Mouse (Mus musculus): ENCODE data around the gene Ccdc60.
"Not testable (repeated sequence)": the region's sequence is repeated elsewhere in the genome, so short reads cannot be mapped to it uniquely, and the experiment has no call there.

Ccdc60 gene

DNA sequence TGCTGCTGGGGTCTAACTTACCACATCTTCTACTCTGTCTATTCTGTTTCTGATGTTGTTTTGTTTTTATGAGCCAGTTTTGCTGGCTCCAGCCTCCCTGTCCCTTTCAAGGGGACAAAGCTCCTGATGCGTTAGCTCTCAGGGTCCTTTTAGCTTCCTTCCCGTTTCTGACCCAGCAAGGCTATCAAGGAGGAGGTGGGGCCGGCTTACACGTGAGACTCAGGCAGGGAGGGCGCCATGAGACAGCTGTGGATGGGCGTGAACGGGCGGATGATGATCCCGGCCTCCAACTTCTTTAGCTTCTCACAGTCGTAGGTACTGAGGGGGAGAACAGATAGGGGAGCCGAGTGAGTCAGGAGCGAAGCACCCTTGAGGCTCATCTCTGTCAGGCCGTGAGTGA is 108.2 kb downstream of the Ccdc60 start:
- no peak for DNase-seq

DNA sequence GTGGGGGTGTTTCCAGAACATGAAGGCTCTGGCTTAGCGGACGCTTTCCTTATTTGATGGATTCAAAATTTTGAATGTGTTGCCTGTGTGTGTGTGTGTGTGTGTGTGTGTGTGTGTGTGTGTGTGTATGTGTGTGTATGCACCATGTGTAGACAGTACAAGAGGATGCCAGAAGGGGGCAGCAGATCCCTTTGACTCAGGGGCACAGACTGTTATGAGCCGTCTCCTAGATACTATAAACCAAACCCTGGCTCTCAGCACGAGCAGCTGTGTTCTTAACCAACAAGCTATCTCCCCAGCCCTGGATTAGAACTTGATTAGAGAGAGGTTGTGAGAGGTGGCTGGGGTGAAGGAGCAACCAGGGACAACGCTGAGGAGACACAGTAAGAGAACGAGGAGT is 117.1 kb downstream of the Ccdc60 start:
- DNase-seq: no peak

DNA sequence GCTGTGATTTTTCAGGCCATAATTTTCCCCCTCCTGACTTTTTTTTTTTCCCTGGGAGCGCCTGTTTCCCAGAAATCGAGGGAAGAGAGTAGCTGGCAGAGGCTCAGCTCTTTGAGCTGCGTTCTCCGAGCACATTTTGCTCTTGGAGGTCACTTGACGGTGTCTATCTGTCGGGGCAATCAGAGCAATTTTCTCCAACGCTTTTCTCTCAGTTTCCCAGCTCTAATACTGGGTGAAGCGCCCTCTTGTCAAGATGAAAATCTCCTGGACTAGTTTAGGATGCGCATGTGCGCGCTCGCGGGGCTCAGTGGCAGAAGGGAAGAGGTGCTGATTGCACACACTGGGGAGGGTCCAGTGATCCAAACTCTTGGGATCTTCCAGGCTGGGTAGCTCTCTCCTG is 121.8 kb downstream of the Ccdc60 start:
- DNase-seq: no peak

DNA sequence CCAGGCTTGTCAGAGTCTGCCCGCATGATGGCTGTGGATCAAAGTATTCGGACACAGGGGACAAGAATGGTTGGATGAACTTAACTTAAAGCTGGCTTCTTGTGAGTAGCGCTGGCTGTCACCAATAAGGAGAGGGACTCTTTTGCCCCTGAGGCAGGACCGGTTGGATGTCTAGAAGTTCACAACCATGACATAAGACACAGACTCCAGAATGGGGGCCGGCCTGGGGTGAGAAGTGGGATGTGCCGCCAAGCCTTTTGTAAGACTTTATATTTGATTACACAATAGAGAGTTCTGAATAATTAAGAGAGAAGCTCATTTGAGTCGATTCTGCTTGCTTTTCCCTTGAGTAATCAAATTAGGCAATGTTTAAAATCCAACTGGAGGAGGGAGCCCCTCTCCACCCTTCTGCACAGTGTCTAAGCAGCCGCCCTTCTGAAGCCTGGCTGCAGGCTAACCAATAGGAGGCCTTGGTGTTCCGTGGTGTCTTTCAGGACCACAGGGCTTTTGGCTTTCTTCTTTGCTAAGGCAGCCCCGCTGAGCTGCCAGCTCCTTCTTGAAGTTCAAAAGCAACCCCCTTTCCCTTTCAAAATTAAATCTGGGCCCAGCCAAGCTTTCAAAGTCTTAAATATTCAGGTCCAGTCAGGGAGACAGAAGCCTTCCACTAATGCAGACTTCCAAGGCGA is 123.4 kb downstream of the Ccdc60 start:
- DNase-seq: no peak

DNA sequence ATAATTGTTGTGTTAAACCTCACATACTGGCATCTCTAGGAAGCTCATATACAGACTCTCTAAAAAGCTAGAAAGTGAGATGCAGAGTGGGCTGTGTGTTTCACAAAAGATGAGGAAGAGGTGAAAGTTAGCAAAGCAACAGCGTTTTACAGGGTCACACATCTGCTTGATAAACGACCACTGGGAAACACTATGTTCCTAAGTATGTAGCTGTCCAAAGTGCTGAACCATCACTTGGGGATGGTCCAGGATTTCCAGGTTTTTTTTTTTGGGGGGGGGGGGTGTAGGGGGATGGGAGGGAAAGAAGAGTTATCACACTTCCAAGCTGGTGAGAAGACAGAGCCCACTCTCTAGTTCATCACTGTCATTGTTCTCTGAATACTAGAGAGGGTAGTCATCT is 134.0 kb downstream of the Ccdc60 start:
- DNase-seq: no peak

DNA sequence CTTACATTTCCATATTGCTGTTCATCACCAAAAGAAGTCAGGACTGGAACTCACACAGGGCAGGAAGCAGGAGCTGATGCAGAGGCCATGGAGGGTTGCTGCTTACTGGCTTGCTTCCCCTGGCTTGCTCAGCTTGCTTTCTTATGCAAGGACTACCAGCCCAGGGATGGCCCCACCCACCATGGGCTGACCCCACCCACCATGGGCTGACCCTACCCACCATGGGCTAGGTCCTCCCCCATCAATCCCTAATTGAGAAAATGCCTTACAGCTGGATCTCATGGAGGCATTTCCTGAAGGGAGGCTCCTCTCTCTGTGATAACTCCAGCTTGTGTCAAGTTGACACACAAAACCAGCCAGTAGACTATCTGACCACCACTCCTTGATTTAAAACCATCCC is 142.3 kb downstream of the Ccdc60 start:
- not testable (repeated sequence) for DNase-seq

DNA sequence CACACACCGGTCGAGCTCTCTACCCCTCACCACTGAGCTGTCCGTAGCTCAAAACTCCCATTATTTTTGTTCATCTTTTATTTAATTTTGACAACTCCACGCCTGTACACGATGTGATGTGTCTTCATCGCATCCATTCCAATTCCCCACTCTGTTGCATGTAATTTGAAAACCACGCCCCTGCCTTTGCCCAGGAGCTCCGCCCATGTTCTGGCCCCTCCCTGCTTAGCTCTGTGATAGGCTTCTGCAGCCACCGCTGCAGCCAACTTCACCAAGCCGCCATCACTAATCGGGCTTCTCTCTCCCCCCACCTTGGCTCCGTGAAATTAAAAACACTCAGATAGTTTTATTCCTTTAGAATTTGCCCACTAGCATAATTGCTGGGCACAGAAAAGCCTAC is 144.1 kb downstream of the Ccdc60 start:
- DNase-seq: no peak

DNA sequence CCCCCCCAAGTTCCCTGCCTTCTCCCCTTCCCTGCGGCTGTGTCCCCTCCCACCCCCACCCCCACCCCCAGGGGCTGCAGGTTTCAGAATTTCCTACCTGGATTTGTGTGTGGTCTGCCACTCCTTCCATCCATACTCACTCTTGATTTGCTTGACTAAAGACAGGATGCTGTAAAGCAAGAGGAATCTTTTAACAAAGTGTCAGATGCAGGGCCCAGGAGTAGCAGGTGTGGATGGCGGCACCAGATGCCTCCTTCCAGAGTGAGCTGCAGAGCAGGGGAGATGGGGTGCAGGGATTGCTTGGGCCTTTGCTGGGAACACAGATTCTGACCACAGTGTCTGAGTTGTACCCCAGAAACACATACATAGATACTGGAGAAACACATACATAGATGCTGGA is 148.1 kb downstream of the Ccdc60 start:
- DNase-seq: no peak

DNA sequence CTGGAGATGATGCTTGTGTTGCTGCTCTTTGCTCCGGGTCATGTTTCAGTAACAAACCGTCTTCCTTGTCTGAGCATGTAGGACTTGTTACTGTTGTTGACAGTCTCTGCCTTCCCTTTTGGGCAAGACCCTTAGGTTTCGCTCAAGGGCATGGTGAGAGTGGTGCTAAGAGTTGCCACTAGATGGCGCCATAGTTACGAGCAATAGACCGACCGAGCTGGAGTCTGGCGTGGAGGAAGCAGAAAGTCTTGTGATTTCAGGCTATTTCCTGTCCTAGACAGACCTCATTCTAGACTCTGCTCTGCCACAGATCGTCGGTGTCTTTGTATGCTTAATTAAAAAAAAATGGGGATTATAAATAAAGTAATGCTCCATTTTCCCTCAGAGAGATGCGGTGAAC is 165.4 kb downstream of the Ccdc60 start:
- DNase-seq: peak; percentile 74

DNA sequence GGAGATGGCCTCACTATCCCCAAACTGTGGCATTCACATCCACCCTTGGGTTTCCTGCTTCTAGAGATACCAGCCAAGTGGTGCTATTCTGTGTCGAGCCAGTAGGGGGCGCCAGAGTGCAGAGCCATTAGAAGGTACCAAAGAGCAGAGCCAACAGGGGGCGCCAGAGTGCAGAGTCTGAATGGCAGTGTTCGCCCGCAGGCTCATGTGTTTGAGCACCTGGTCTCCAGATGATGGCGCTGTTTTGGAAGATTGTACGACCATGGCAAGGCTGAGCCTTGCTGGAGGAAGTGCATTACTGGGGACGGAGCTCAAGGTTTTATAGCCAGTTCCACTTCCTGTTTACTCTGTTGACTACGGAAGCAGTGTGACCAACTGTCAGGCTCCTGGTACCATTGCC is 172.2 kb downstream of the Ccdc60 start:
- peak; percentile 28 for DNase-seq

DNA sequence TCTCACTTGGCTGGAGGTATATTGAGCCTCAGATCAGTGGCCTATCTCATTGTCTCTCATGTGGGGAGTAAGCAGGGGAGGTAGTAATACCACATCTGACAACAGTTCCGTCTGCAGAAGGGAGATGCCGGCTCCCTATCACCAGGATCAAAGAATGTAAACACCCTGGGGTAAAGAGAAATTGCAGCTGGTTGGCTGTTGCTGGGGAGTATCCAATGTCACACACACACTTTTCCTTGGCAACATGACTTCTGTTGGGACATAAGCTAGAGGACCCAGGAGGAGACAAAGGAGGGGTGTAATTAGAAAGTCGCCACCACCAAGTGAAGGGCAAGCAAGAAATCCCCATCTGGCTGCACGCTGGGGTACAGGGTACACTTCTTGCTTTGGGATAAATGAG is 172.7 kb downstream of the Ccdc60 start:
- no peak for DNase-seq

DNA sequence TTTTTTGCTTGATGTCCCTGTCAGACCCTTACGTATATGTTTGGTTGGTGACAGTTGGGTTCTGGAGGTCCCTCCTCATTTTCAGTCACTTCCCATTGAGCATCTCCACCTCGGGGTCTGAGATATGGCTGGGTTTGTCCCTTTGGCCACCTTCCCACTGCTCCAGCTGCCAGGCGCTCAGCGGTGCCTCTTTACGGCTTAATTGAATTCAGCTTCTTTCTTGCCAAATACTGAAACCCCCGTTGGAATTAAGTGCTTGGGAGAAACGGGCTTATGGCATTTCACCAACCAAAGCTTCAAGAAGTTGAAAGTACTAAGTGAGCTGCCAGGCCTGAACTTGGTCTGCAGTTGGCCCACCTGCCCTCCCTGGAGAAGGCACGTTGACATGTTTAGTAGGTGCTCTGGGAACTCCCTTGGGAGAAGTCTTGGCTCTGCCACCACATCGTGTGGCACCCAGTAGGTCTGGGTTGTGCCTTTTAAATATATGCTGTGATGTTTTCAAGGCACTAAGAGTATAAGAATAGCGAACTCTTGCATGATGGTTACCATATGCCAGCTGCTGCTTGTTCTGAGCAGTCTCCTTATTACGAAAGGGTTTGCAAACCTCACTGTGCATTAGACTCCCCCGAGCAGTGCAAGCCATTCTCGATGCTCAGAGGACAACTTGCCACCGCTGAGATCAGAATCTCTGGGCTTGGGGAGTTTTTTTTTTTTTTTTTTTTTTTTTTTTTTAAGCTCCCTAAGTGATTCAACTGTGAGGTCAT is 173.5 kb downstream of the Ccdc60 start:
- no peak for DNase-seq

DNA sequence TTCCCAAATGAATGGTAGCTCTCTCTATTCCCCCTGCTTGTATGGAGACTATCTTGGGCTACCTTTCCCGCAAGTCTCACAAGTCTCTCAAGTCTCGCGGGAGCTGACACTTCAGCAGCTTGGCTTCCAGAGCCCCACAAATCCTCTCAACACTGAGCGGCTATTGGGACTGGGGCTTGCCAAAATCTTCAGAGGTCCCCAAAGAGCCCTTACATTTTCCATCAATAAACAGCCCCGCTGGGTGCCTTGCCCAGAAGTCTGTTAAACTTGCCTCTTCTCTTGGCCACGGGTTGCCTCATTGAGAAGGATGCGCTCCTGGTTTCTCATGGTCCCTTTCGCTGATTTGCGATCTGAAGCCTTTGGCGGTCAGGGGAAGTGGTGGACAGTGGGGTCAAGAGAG is 180.1 kb downstream of the Ccdc60 start:
- DNase-seq: no peak

DNA sequence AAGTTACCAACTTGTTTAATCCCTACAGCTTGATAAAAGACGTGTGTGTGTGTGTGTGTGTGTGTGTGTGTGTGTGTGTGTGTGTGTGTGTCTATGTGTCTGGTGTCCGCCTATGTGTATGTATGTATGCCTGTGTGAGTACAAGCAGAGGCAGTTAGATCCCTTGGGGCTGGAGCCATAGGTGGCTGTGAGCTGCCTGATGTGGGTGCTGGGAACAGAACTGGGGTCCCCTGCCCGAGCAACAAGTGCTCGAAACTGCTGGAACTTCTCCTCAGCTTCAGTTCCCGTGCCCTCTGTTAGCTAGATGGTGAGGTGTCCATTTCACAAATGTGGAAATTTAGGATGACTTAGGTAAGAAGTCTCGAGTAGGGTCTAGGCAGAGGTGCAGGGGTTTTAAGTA is 204.6 kb downstream of the Ccdc60 start:
- no peak for DNase-seq

DNA sequence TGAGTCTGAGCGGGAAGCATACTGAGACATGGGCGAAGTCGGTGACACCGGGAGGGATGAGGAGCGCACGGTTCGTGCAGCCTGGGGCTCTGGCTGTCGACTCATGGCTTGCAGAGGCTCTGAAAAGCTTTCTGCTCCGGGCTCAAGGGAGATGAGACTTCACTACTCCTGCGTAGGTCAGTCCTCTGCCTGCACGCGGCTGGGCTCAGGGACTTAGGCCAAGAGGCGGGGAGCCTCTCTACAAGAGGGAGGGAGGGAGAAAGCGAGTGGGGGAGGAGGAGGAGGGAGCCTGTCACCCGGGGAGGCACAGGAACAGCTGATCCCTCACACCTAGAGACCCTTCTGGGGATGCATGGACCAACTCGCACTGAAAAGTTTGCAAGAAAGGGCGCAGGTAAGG is 205.7 kb downstream of the Ccdc60 start, which contains the start of gene Tmem233:
Tmem233 (minus strand) TSS at position 164 of the 400 bp plus-strand sequence.
- DNase-seq: no peak

DNA sequence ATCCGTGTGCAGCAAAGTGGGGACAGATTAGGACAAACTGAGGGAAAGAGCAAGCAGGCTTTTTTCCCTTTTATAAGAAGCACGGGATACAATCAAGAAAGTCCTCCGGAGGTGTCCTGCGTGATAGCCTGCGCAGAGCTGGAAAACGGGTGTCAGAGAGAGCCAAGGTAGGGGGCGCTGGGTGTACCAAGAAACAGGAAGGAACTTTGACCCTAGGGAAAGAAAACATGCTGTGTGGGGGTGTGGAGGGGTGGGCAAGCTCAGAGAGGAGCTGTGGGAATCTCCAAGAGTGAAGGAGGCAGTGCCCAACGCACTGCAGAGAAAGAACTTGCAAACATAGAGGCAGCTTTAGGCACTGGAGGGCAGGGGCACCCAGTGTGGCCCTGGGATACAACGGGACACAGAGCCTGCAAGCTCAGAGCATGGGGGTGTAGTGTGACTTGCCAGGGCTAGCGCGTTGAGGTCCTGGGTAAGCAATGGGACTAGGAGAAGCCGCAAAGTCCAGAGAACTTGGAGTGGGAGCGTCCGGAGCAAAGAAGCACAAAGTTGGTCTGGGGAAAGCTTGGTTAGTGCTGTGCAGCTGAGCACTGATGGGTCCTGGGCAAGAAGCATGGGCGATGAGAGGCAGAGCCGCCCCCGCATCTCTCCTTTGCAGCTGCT is 206.4 kb downstream of the Ccdc60 start:
- DNase-seq: no peak

DNA sequence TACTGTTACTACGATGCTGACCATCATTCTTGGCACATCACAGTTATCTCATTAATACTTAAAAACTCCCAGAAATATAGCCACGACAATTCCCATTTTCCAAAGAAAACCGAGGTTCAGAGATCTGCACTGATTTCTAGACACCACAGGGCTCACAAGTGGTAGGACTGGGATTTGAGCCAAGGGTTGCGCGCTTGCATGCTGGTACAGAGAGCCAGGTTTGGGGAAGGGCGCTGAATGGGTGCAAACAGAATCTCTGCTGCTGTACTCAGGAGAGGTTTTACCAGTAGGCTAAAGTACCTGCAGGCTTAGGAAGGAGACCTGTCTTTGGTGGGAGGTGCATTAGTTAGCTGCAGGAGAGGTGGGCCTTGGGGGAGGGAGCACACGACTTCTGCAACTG is 207.2 kb downstream of the Ccdc60 start:
- DNase-seq: no peak

DNA sequence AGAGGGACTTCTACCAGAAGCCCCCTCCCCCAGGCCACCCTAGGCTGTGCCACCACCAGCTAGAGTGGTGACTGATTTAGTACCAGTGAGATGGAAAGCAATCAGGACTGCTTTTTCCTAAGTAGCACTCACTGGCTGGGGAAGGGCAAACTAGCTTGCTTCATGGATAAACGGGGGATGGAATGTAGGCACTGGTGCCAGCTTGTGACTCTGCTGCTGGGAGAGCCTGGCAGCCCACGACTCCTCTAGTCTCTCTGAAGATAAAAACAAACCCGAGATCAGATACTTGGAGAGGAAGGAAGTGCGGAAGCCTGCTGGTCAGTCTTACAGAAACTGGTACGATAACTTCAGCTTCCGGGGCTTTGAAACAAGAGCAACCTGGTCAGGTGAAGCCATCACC is 208.0 kb downstream of the Ccdc60 start:
- DNase-seq: no peak

Measured in cerebellum, adult 8-10 months (tissue).